Mouse (Mus musculus): ENCODE measurements around the gene Stambp.

DNA sequence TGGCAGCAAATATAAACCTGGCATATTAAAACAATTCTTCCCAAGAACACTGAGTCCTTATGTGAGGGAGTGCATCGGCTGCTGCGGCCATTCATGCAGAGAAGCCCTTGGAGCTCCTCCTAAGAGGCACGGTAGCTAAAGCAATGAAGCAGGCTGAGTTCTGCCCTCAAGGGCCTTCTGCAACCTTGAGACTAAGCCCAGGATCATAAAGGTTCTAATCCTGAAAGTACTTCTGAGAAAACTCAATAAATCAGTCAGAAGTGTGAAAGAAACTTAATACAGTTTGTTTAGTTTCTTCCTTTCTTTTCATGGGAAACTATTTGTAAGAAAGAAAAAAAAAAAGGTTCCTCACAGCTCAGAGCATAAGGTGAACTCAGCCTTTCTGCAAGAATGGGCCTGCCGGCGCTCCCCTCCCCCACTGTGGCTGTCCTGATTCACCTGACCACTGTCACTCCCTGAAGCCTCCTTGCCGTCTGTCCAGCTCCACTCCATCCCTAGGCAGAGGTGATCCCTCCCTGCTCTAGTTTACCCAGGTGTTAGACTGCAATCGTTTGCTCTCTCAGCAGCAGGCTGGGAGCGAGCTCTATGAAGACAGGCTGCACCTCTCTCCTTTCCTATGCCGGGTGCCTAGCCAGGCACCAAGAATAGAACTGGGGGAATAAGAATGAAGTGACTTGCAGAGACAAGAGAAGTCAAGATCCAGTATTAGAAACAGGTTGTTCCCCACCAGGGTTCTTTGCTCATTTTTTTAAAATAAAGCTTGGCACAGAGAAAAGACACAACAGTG is 70.8 kb downstream of the Stambp start:
- TF ChIP-seq CTCF (IDR thresholded peaks at IDR 0.05) (no peak), EP300 (IDR thresholded peaks at IDR 0.05) (no peak)
